ENCODE assay signal across 33 mouse cellular contexts in the genomic region with DNA sequence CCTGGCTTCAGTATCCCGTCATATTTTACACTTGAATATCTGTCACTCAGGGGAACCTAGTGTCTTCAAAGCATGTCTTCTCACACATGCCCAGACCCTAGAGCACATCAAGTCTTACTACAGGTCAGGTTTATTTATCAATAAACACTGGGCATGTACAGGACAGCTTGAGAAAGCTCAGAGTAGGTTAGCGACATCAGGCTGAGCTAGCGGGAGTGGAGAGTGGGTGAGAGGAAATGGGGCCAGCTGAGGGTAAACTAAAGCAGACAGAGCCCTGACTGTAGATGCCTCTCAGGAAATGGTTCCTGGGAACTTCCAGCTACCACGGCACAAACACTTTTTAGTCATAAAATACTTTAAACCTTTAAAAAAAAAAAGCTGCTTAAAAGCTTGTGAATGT. TPM values are rescaled to one million over a fixed set of nuclear protein-coding genes. Genes with fewer than 3 reads are reported as not detected.
DNase-seq lines count a peak whose midpoint lies in the region; ATAC-seq and TF ChIP-seq lines count a peak whose summit lies in the region.
"Had no signal": no experiment of that assay in that cellular context is flagged by ENCODE, and none has a peak within 500 bp of the region (broad histone marks: within the 10 kb centered on the region; RNA-seq: fewer than 3 reads in every experiment).

No protein-coding gene starts in this region.

- H3K36me3 ChIP-seq in liver, postnatal 0 days (replicated peaks; ENCODE audit: insufficient read depth, low read length): peaks cover 21% of the 10 kb centered on the region
- no peaks in the 10 kb centered on the region for H3K36me3 ChIP-seq in intestine, embryonic 16.5 days (ENCODE audit: control insufficient read depth, insufficient read depth, low read length)

- H3K4me3 ChIP-seq in liver, postnatal 0 days (ENCODE audit: low read depth, low read length): no peak overlapping the region
- no peak overlapping the region for H3K4me3 ChIP-seq in intestine, embryonic 16.5 days (ENCODE audit: low read length)
- H3K4me3 ChIP-seq: embryonic facial prominence, embryonic 13.5 days; forebrain, embryonic 10.5 days; heart, adult 2 months; heart, embryonic 12.5 days; limb, embryonic 10.5 days; limb, embryonic 15.5 days; lung, embryonic 15.5 days; midbrain, embryonic 12.5 days; myocyte; neural tube, embryonic 13.5 days had no signal

- no peak overlapping the region for H3K4me2 ChIP-seq in liver, postnatal 0 days (ENCODE audit: low read depth, low read length)
- H3K4me2 ChIP-seq in intestine, embryonic 16.5 days (ENCODE audit: low read depth, low read length): no peak overlapping the region
- H3K4me2 ChIP-seq: embryonic facial prominence, embryonic 13.5 days; heart, embryonic 12.5 days; hindbrain, embryonic 14.5 days; limb, embryonic 15.5 days; lung, embryonic 15.5 days; midbrain, embryonic 12.5 days; neural tube, embryonic 13.5 days had no signal

- no peak overlapping the region for H3K9ac ChIP-seq in liver, postnatal 0 days (replicated peaks)
- H3K9ac ChIP-seq in intestine, embryonic 16.5 days (ENCODE audit: low read depth, low read length): no peak overlapping the region
- H3K9ac ChIP-seq: embryonic facial prominence, embryonic 13.5 days; heart, embryonic 12.5 days; hindbrain, embryonic 14.5 days; limb, embryonic 15.5 days; liver, embryonic 14.5 days; lung, embryonic 15.5 days; midbrain, embryonic 12.5 days; neural tube, embryonic 13.5 days had no signal

- no peaks in the 10 kb centered on the region; the same call in 1 of the 2 replicates for H3K4me1 ChIP-seq in liver, postnatal 0 days (ENCODE audit: insufficient read depth)
- 0 out of 2 replicates have a peak, but pooled peaks cover 4% of the 10 kb centered on the region for H3K4me1 ChIP-seq in intestine, embryonic 16.5 days (ENCODE audit: control insufficient read depth, insufficient read depth, low read length)
- H3K4me1 ChIP-seq: embryonic facial prominence, embryonic 13.5 days; forebrain, embryonic 10.5 days; heart, embryonic 12.5 days; limb, embryonic 10.5 days; limb, embryonic 15.5 days; lung, embryonic 15.5 days; midbrain, embryonic 12.5 days; neural tube, embryonic 13.5 days had no signal

- H3K27me3 ChIP-seq in liver, postnatal 0 days (ENCODE audit: insufficient read depth, low read length): no peaks in the 10 kb centered on the region
- no peaks in the 10 kb centered on the region for H3K27me3 ChIP-seq in intestine, embryonic 16.5 days (replicated peaks; ENCODE audit: control insufficient read depth, insufficient read depth, low read length)
- H3K27me3 ChIP-seq: CH12.LX; embryonic facial prominence, embryonic 13.5 days; heart, embryonic 12.5 days; limb, embryonic 15.5 days; lung, embryonic 15.5 days; midbrain, embryonic 12.5 days; neural tube, embryonic 13.5 days had no signal

- H3K27ac ChIP-seq in liver, postnatal 0 days (ENCODE audit: low read depth): peak overlapping the region; percentile 22; the same call in 1 of the 2 replicates
- no peak overlapping the region for H3K27ac ChIP-seq in intestine, embryonic 16.5 days (ENCODE audit: low read length)
- H3K27ac ChIP-seq: embryonic facial prominence, embryonic 13.5 days; forebrain, embryonic 10.5 days; heart, adult 2 months; hindbrain, embryonic 14.5 days; limb, embryonic 10.5 days; limb, embryonic 15.5 days; liver, embryonic 14.5 days; lung, embryonic 15.5 days; midbrain, embryonic 12.5 days; neural tube, embryonic 13.5 days; stomach, postnatal 0 days had no signal

- TF ChIP-seq CTCF in liver, postnatal 0 days (IDR thresholded peaks at IDR 0.05; ENCODE audit: low read depth): no peak

- DNase-seq in liver, postnatal 0 days: no peak
- no peak for DNase-seq in liver
- DNase-seq in CD4-positive, CD25-positive, alpha-beta regulatory T cell, adult 2 months (ENCODE audit: low read depth, low spot score): peak; percentile 59
- peak; percentile 68 for DNase-seq in thymus, postnatal 25 days
- DNase-seq in ovary, postnatal 14 days (ENCODE audit: low spot score): no peak
- DNase-seq: adrenal gland, postnatal 25 days; cerebellum, adult 18-20 months; cerebellum, postnatal 10 days; heart, adult 2 months; heart, postnatal 4 days; kidney, adult 2 months; kidney, postnatal 36 days; layer of hippocampus, postnatal 36 days; lung, postnatal 36 days; right cerebral cortex, postnatal 14 days had no signal

- no peaks in the 10 kb centered on the region for H3K9me3 ChIP-seq in liver, postnatal 0 days (ENCODE audit: low read length)
- H3K9me3 ChIP-seq in intestine, embryonic 16.5 days (ENCODE audit: control insufficient read depth, low read length): no peaks in the 10 kb centered on the region
- H3K9me3 ChIP-seq: embryonic facial prominence, embryonic 13.5 days; forebrain, embryonic 10.5 days; heart, embryonic 12.5 days; limb, embryonic 10.5 days; limb, embryonic 15.5 days; lung, embryonic 15.5 days; midbrain, embryonic 12.5 days; neural tube, embryonic 13.5 days had no signal

- ATAC-seq in liver, postnatal 0 days: no peak
- peak; percentile 55 for ATAC-seq in inflammation-experienced regulatory T-cells, adult 6 months
- no peak for ATAC-seq in megakaryocyte-erythroid progenitor cell, adult 5-6 weeks (replicated peaks; ENCODE audit: low FRiP score, low TSS enrichment, poor library complexity, severe bottlenecking)
- ATAC-seq in intestine, embryonic 16.5 days: no peak
- ATAC-seq: forebrain, embryonic 16.5 days had no signal

- TF ChIP-seq EP300 in liver, postnatal 0 days (IDR thresholded peaks at IDR 0.05; ENCODE audit: low read depth): no peak

- 56% methylated on average over 4 of the region's 4 CpGs for WGBS in liver, postnatal 0 days (ENCODE audit: insufficient replicate concordance)
- WGBS in intestine, embryonic 16.5 days: 61% methylated on average over 4 of the region's 4 CpGs

RNA-seq across cellular contexts. Expression of a gene that starts 18.3 kb away (rescaled TPM):
- 11.5 and 14.0 TPM in 2 replicates for polyA plus RNA-seq in liver, postnatal 0 days (2015; fragmentation: Nextera tagmentation; extraction: Ambion mirVana)
- polyA plus RNA-seq in inflammation-experienced regulatory T-cells, adult 6 months (2017; shearing (Covaris generic)): 10 to 100 TPM; 26.1 to 40.4 (median 39.4) TPM
- 64.6 and 73.5 TPM in 2 replicates for total RNA-seq in megakaryocyte-erythroid progenitor cell, adult 5-6 weeks (2014; fragmentation: Nextera tagmentation)
- total RNA-seq in megakaryocyte-erythroid progenitor cell, adult 5-6 weeks (2017): 41.7 and 50.7 TPM in 2 replicates
- 34.7 and 35.0 TPM in 2 replicates for polyA plus RNA-seq in intestine, embryonic 16.5 days (2015; fragmentation: Nextera tagmentation; extraction: Ambion mirVana)

RNA-seq across cellular contexts. Expression of a gene that starts 18.4 kb away (rescaled TPM):
- 4.5 and 5.2 TPM in 2 replicates for polyA plus RNA-seq in liver, postnatal 0 days (2015; fragmentation: Nextera tagmentation; extraction: Ambion mirVana)
- polyA plus RNA-seq in inflammation-experienced regulatory T-cells, adult 6 months (2017; shearing (Covaris generic)): 10 to 100 TPM; 19.0 to 33.2 (median 27.3) TPM
- 20.9 and 32.3 TPM in 2 replicates for total RNA-seq in megakaryocyte-erythroid progenitor cell, adult 5-6 weeks (2014; fragmentation: Nextera tagmentation)
- total RNA-seq in megakaryocyte-erythroid progenitor cell, adult 5-6 weeks (2017): 3.3 and 4.4 TPM in 2 replicates
- 15.2 and 17.1 TPM in 2 replicates for polyA plus RNA-seq in intestine, embryonic 16.5 days (2015; fragmentation: Nextera tagmentation; extraction: Ambion mirVana)

RNA-seq across cellular contexts. Expression of a gene that starts 40.4 kb away (rescaled TPM):
- polyA plus RNA-seq in liver, postnatal 0 days (2015; fragmentation: Nextera tagmentation; extraction: Ambion mirVana): 4.1 and 4.2 TPM in 2 replicates
- 1 to 10 TPM in 2 of 3 experiments, under 1 TPM in 1; 0.60 to 1.6 (median 1.6) TPM for polyA plus RNA-seq in inflammation-experienced regulatory T-cells, adult 6 months (2017; shearing (Covaris generic))
- 33.5 and 34.7 TPM in 2 replicates for total RNA-seq in megakaryocyte-erythroid progenitor cell, adult 5-6 weeks (2014; fragmentation: Nextera tagmentation)
- 3.7 and 4.4 TPM in 2 replicates for total RNA-seq in megakaryocyte-erythroid progenitor cell, adult 5-6 weeks (2017)
- polyA plus RNA-seq in intestine, embryonic 16.5 days (2015; fragmentation: Nextera tagmentation; extraction: Ambion mirVana): 17.0 and 20.8 TPM in 2 replicates

RNA-seq across cellular contexts. Expression of a gene that starts 48.1 kb away (rescaled TPM):
- polyA plus RNA-seq in liver, postnatal 0 days (2015; fragmentation: Nextera tagmentation; extraction: Ambion mirVana): 3.7 and 5.6 TPM in 2 replicates
- under 1 TPM in 2 of 3 experiments, not detected in 1; 0.75 to 0.80 TPM for polyA plus RNA-seq in inflammation-experienced regulatory T-cells, adult 6 months (2017; shearing (Covaris generic))
- not detected in 2 replicates for total RNA-seq in megakaryocyte-erythroid progenitor cell, adult 5-6 weeks (2014; fragmentation: Nextera tagmentation)
- total RNA-seq in megakaryocyte-erythroid progenitor cell, adult 5-6 weeks (2017): not detected in 2 replicates
- 2.8 and 2.9 TPM in 2 replicates for polyA plus RNA-seq in intestine, embryonic 16.5 days (2015; fragmentation: Nextera tagmentation; extraction: Ambion mirVana)
- total RNA-seq: common myeloid progenitor, adult 5-6 weeks had no signal

Comparison
In these comparisons a context has a peak if more than half of its experiments do, and no peak if none do; other contexts are left out.
1. DNase-seq: peak in CD4-positive, CD25-positive, alpha-beta regulatory T cell, adult 2 months (single experiment) and thymus, postnatal 25 days (single experiment); none in liver, postnatal 0 days (single experiment), liver (single experiment) and ovary, postnatal 14 days (single experiment).